Mouse (Mus musculus) bone marrow, adult 2 months (tissue): ENCODE measurements at regions not wholly inside any gene's neighbourhood (a gene's known extent, or its start where the extent isn't known, plus 50 kb on each side); places are given as distances from the start of the nearest gene placed in this dataset.

Experiments used
- H3K27ac ChIP-seq: fragments of 200-500 bp; 2 replicates; pipeline ENCODE4 v1.5.1; 2012; ENCODE audit warnings: low read depth, mild to moderate bottlenecking, control low read depth, inconsistent platforms, low read length; ENCODE audit not compliant: control insufficient read depth, poor library complexity, insufficient read depth
- H3K4me1 ChIP-seq: fragments of 200-500 bp; 2 replicates; pipeline ENCODE4 v1.6.1; 2011; ENCODE audit warnings: low read length; ENCODE audit not compliant: control insufficient read depth, insufficient read depth
- H3K4me3 ChIP-seq: fragments of 200-500 bp; replicated peaks from 2 replicates; pipeline ENCODE3; 2011; ENCODE audit warnings: mild to moderate bottlenecking, low read depth, low read length, control low read depth; ENCODE audit not compliant: control insufficient read depth
- CTCF ChIP-seq: fragments of 200-500 bp; IDR thresholded peaks from 2 replicates; pipeline ENCODE4 v1.5.1; 2011; ENCODE audit warnings: low read length, control low read depth; ENCODE audit not compliant: control insufficient read depth, insufficient read depth
- POLR2A ChIP-seq: fragments of 200-500 bp; IDR thresholded peaks from 2 replicates; pipeline ENCODE4 v1.6.1; 2011; ENCODE audit warnings: low read depth, mild to moderate bottlenecking, control low read depth, low read length, borderline replicate concordance; ENCODE audit not compliant: control insufficient read depth
- WGBS: fragments of 180-500 bp; shearing (Covaris S2); methylation state at CpG from one replicate; pipeline ENCODE4 v1.1.7; 2018; 5-methylcytosine and 5-hydroxymethylcytosine counted together

GRCm38 (mm10) chr7:125185037-125185679 lies 259.3 kb upstream of the Kdm8 start:
- TF ChIP-seq CTCF (no peak), POLR2A (no peak)
- no peaks in the 10 kb centered on the region for H3K4me1 ChIP-seq
- WGBS, result 82% methylated on average over 13 of the region's 13 CpGs
- H3K4me3 ChIP-seq, result no peak overlapping the region
- H3K27ac ChIP-seq, result no peak overlapping the region

- H3K27ac ChIP-seq, result no peak overlapping the region
- H3K4me3 ChIP-seq, result no peak overlapping the region
- no peaks in the 10 kb centered on the region for H3K4me1 ChIP-seq
- TF ChIP-seq POLR2A (no peak), CTCF (no peak)
- WGBS, result 51% methylated on average over 10 of the region's 10 CpGs
These were observed 257.3 kb upstream of the Kdm8 start for GRCm38 (mm10) chr7:125187011-125187740.

GRCm38 (mm10) chr7:125188986-125189385 lies 255.5 kb upstream of the Kdm8 start:
- Histone ChIP-seq H3K4me1 (no peaks in the 10 kb centered on the region), H3K27ac (no peak overlapping the region), H3K4me3 (no peak overlapping the region)
- 78% methylated on average over 5 of the region's 5 CpGs for WGBS
- TF ChIP-seq POLR2A (no peak), CTCF (no peak)

DNA sequence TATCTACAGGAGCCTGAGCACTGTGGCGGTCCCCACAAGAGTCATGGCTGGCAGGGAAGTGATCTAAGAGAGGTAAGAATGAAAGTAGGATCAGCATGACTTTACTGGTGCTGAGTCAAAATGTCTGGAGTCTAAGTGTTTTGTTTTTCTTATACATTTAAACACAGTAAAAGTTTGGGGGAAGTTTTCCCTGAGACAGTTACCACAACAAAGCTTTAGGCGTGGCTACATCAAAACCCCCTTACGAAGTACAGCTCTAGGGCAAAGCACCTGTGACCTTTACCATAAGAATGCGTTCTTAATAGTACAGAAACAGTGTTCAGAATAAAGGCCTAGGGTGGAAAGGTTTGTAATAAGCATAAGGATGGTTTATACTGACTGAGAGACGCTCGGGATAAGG lies 254.4 kb upstream of the Kdm8 start:
- Histone ChIP-seq H3K4me3 (no peak overlapping the region), H3K27ac (no peak overlapping the region), H3K4me1 (no peaks in the 10 kb centered on the region)
- WGBS, result 83% methylated on average over 6 of the region's 6 CpGs
- TF ChIP-seq POLR2A (no peak), CTCF (no peak)

DNA sequence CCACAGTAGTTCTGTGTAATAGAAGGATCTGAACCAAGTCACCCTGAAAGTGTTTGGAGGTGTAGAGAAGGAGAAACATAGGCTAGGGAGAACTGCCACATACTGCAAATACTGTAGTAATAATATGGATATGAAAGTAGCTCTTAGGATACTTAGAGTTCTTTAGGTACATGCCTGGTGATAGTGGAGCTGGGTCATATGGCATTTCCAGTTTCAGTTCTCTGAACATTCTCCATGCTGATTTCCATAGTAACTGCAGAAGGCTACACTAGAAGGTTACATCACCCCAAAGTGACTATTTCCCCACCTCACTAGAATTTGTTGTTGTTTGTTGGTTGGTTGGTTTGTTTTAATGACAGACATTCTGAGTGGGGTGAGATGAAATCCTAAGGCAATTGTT lies 253.2 kb upstream of the Kdm8 start:
- H3K4me3 ChIP-seq, result no peak overlapping the region
- H3K27ac ChIP-seq, result no peak overlapping the region
- TF ChIP-seq CTCF (no peak), POLR2A (no peak)
- no peaks in the 10 kb centered on the region for H3K4me1 ChIP-seq

DNA sequence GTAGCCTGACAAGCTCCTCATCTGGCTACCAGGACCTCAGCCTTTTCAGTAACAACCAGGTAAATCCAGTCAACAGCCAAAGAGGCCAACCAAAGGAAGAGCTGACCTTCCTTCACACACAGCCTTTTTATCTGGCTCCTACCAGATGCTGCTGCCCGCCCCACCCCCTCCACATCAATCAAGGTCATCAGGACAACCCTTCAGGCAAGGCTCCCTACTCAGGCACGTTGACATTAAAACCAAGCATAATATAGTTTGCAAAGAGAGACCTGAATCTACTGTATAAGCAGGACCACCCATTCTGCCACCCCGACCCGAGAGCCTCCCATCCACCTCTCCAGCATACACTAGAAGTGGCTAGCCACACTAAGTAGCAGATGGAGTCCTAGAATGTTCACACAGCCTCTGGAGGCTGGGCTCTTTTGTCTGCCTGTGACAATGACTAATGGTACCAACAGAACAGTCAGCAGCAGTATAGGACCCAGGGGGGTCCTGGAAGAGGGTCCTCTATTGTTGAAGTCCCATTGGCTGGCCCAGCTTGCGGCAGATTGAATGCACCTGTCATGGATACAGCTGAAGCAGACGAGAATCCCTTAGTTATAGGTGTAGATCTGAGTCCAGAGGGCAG lies 233.0 kb upstream of the Kdm8 start:
- WGBS, result 70% methylated on average over 6 of the region's 6 CpGs
- H3K4me3 ChIP-seq, result no peak overlapping the region
- TF ChIP-seq CTCF, result no peak
- TF ChIP-seq POLR2A, result no peak

GRCm38 (mm10) chr7:125214036-125214435 lies 230.4 kb upstream of the Kdm8 start:
- 71% methylated on average over 6 of the region's 6 CpGs for WGBS
- TF ChIP-seq POLR2A, result no peak
- TF ChIP-seq CTCF, result no peak
- H3K4me3 ChIP-seq, result no peak overlapping the region
- no peaks in the 10 kb centered on the region for H3K4me1 ChIP-seq
- H3K27ac ChIP-seq, result no peak overlapping the region

More for the DNA sequence above, 233.0 kb upstream of the Kdm8 start:
- Histone ChIP-seq H3K4me1 (no peaks in the 10 kb centered on the region), H3K27ac (no peak overlapping the region)

GRCm38 (mm10) chr7:125217630-125218029 lies 226.8 kb upstream of the Kdm8 start:
- H3K27ac ChIP-seq, result no peak overlapping the region
- no peaks in the 10 kb centered on the region for H3K4me1 ChIP-seq
- WGBS, result 75% methylated on average over 4 of the region's 4 CpGs
- H3K4me3 ChIP-seq, result no peak overlapping the region
- TF ChIP-seq CTCF (no peak), POLR2A (no peak)
